Mouse (Mus musculus): ENCODE measurements at regions not wholly inside any gene's neighbourhood (a gene's known extent, or its start where the extent isn't known, plus 50 kb on each side); places are given as distances from the start of the nearest gene placed in this dataset.

- Histone ChIP-seq H3K27me3 (ENCODE audit: control insufficient read depth, insufficient read depth, low read length) (no peaks in the 10 kb centered on the region), H3K4me3 (ENCODE audit: low read depth, low read length) (no peak overlapping the region), H3K4me2 (replicated peaks; ENCODE audit: low read depth, low read length) (0 out of 2 replicates have a peak overlapping the region, but pooled peaks have one; percentile 10), H3K4me1 (ENCODE audit: control insufficient read depth, insufficient read depth, low read length) (no peaks in the 10 kb centered on the region), H3K27ac (ENCODE audit: low read length) (no peak overlapping the region), H3K9ac (replicated peaks; ENCODE audit: low read depth, low read length) (no peak overlapping the region), H3K36me3 (ENCODE audit: control insufficient read depth, insufficient read depth, low read length) (no peaks in the 10 kb centered on the region), H3K9me3 (ENCODE audit: control insufficient read depth, low read depth, low read length) (no peaks in the 10 kb centered on the region)
- no peak for ATAC-seq (ENCODE audit: insufficient number of reproducible peaks, insufficient read depth, low FRiP score, low read depth)
- 75% methylated on average over 10 of the region's 10 CpGs for WGBS
These were observed 102.0 kb upstream of the Cxadr start for GRCm38 (mm10) chr16:78199252-78199651.

GRCm38 (mm10) chr16:78198642-78199121, 102.6 kb upstream of the Cxadr start:
- H3K27me3 ChIP-seq (ENCODE audit: control insufficient read depth, insufficient read depth, low read length): no peaks in the 10 kb centered on the region
- no peaks in the 10 kb centered on the region for H3K4me1 ChIP-seq (ENCODE audit: control insufficient read depth, insufficient read depth, low read length)
- 8% methylated on average over 16 of the region's 16 CpGs for WGBS
- no peak for ATAC-seq (ENCODE audit: insufficient number of reproducible peaks, insufficient read depth, low FRiP score, low read depth)
- no peak overlapping the region for H3K9ac ChIP-seq (replicated peaks; ENCODE audit: low read depth, low read length)
- no peaks in the 10 kb centered on the region for H3K9me3 ChIP-seq (ENCODE audit: control insufficient read depth, low read depth, low read length)
- no peak overlapping the region for H3K27ac ChIP-seq (ENCODE audit: low read length)
- H3K4me3 ChIP-seq (ENCODE audit: low read depth, low read length): no peak overlapping the region
- no peaks in the 10 kb centered on the region for H3K36me3 ChIP-seq (ENCODE audit: control insufficient read depth, insufficient read depth, low read length)
- H3K4me2 ChIP-seq (replicated peaks; ENCODE audit: low read depth, low read length): 0 out of 2 replicates have a peak overlapping the region, but pooled peaks have one; percentile 10

- no peaks in the 10 kb centered on the region for H3K36me3 ChIP-seq (ENCODE audit: control insufficient read depth, insufficient read depth, low read length)
- H3K4me2 ChIP-seq (replicated peaks; ENCODE audit: low read depth, low read length): no peak overlapping the region
- WGBS: 12% methylated on average over 10 of the region's 10 CpGs
- H3K4me3 ChIP-seq (ENCODE audit: low read depth, low read length): no peak overlapping the region
- no peak overlapping the region for H3K9ac ChIP-seq (replicated peaks; ENCODE audit: low read depth, low read length)
- H3K4me1 ChIP-seq (ENCODE audit: control insufficient read depth, insufficient read depth, low read length): no peaks in the 10 kb centered on the region
- ATAC-seq (ENCODE audit: insufficient number of reproducible peaks, insufficient read depth, low FRiP score, low read depth): no peak
- H3K9me3 ChIP-seq (ENCODE audit: control insufficient read depth, low read depth, low read length): no peaks in the 10 kb centered on the region
- H3K27ac ChIP-seq (ENCODE audit: low read length): no peak overlapping the region
- H3K27me3 ChIP-seq (ENCODE audit: control insufficient read depth, insufficient read depth, low read length): no peaks in the 10 kb centered on the region
These were observed 103.9 kb upstream of the Cxadr start for GRCm38 (mm10) chr16:78197252-78197896.

GRCm38 (mm10) chr16:78170627-78171605, 130.4 kb upstream of the Cxadr start:
- H3K4me1 ChIP-seq (ENCODE audit: control insufficient read depth, insufficient read depth, low read length): no peaks in the 10 kb centered on the region
- no peaks in the 10 kb centered on the region for H3K9me3 ChIP-seq (ENCODE audit: control insufficient read depth, low read depth, low read length)
- no peak overlapping the region for H3K4me2 ChIP-seq (replicated peaks; ENCODE audit: low read depth, low read length)
- ATAC-seq (ENCODE audit: insufficient number of reproducible peaks, insufficient read depth, low FRiP score, low read depth): no peak
- no peaks in the 10 kb centered on the region for H3K27me3 ChIP-seq (ENCODE audit: control insufficient read depth, insufficient read depth, low read length)
- no peak overlapping the region for H3K27ac ChIP-seq (ENCODE audit: low read length)
- no peak overlapping the region for H3K4me3 ChIP-seq (ENCODE audit: low read depth, low read length)
- 71% methylated on average over 9 of the region's 9 CpGs for WGBS
- no peak overlapping the region for H3K9ac ChIP-seq (replicated peaks; ENCODE audit: low read depth, low read length)
- no peaks in the 10 kb centered on the region for H3K36me3 ChIP-seq (ENCODE audit: control insufficient read depth, insufficient read depth, low read length)

GRCm38 (mm10) chr16:78156876-78157232, 144.4 kb upstream of the Cxadr start:
- no peak overlapping the region for H3K27ac ChIP-seq (ENCODE audit: low read length)
- no peak for ATAC-seq (ENCODE audit: insufficient number of reproducible peaks, insufficient read depth, low FRiP score, low read depth)
- no peaks in the 10 kb centered on the region for H3K9me3 ChIP-seq (ENCODE audit: control insufficient read depth, low read depth, low read length)
- no peaks in the 10 kb centered on the region for H3K27me3 ChIP-seq (ENCODE audit: control insufficient read depth, insufficient read depth, low read length)
- no peak overlapping the region for H3K4me3 ChIP-seq (ENCODE audit: low read depth, low read length)
- 73% methylated on average over 3 of the region's 3 CpGs for WGBS
- H3K4me2 ChIP-seq (replicated peaks; ENCODE audit: low read depth, low read length): no peak overlapping the region
- H3K9ac ChIP-seq (replicated peaks; ENCODE audit: low read depth, low read length): no peak overlapping the region
- no peaks in the 10 kb centered on the region for H3K36me3 ChIP-seq (ENCODE audit: control insufficient read depth, insufficient read depth, low read length)
- H3K4me1 ChIP-seq (ENCODE audit: control insufficient read depth, insufficient read depth, low read length): no peaks in the 10 kb centered on the region

- Histone ChIP-seq H3K4me2 (replicated peaks; ENCODE audit: low read depth, low read length) (no peak overlapping the region), H3K9me3 (ENCODE audit: control insufficient read depth, low read depth, low read length) (no peaks in the 10 kb centered on the region), H3K27me3 (ENCODE audit: control insufficient read depth, insufficient read depth, low read length) (no peaks in the 10 kb centered on the region), H3K4me1 (ENCODE audit: control insufficient read depth, insufficient read depth, low read length) (no peaks in the 10 kb centered on the region), H3K36me3 (ENCODE audit: control insufficient read depth, insufficient read depth, low read length) (no peaks in the 10 kb centered on the region), H3K4me3 (ENCODE audit: low read depth, low read length) (no peak overlapping the region), H3K27ac (ENCODE audit: low read length) (no peak overlapping the region), H3K9ac (replicated peaks; ENCODE audit: low read depth, low read length) (no peak overlapping the region)
- ATAC-seq (ENCODE audit: insufficient number of reproducible peaks, insufficient read depth, low FRiP score, low read depth): no peak
- WGBS: 31% methylated on average over 7 of the region's 7 CpGs
These were observed 145.0 kb upstream of the Cxadr start for GRCm38 (mm10) chr16:78156138-78156875.

- H3K27me3 ChIP-seq (ENCODE audit: control insufficient read depth, insufficient read depth, low read length): no peaks in the 10 kb centered on the region
- H3K4me3 ChIP-seq (ENCODE audit: low read depth, low read length): no peak overlapping the region
- ATAC-seq (ENCODE audit: insufficient number of reproducible peaks, insufficient read depth, low FRiP score, low read depth): peak; percentile 65; the same call in 1 of the 2 replicates
- H3K9ac ChIP-seq (replicated peaks; ENCODE audit: low read depth, low read length): no peak overlapping the region
- H3K4me2 ChIP-seq (replicated peaks; ENCODE audit: low read depth, low read length): no peak overlapping the region
- no peaks in the 10 kb centered on the region for H3K4me1 ChIP-seq (ENCODE audit: control insufficient read depth, insufficient read depth, low read length)
- no peaks in the 10 kb centered on the region for H3K9me3 ChIP-seq (ENCODE audit: control insufficient read depth, low read depth, low read length)
- H3K27ac ChIP-seq (ENCODE audit: low read length): peak overlapping the region; percentile 62; the same call in 1 of the 2 replicates
- 25% methylated on average over 2 of the region's 2 CpGs for WGBS
- no peaks in the 10 kb centered on the region for H3K36me3 ChIP-seq (ENCODE audit: control insufficient read depth, insufficient read depth, low read length)
These were observed 147.2 kb upstream of the Cxadr start for GRCm38 (mm10) chr16:78153899-78154605.

- Histone ChIP-seq H3K9me3 (ENCODE audit: control insufficient read depth, low read depth, low read length) (no peaks in the 10 kb centered on the region), H3K9ac (replicated peaks; ENCODE audit: low read depth, low read length) (no peak overlapping the region), H3K4me1 (ENCODE audit: control insufficient read depth, insufficient read depth, low read length) (no peaks in the 10 kb centered on the region), H3K4me3 (ENCODE audit: low read depth, low read length) (no peak overlapping the region), H3K27ac (ENCODE audit: low read length) (peak overlapping the region; percentile 36; the same call in 1 of the 2 replicates), H3K36me3 (ENCODE audit: control insufficient read depth, insufficient read depth, low read length) (no peaks in the 10 kb centered on the region), H3K4me2 (replicated peaks; ENCODE audit: low read depth, low read length) (no peak overlapping the region), H3K27me3 (ENCODE audit: control insufficient read depth, insufficient read depth, low read length) (no peaks in the 10 kb centered on the region)
- WGBS: 50% methylated on average over 1 of the region's 1 CpGs
- ATAC-seq (ENCODE audit: insufficient number of reproducible peaks, insufficient read depth, low FRiP score, low read depth): no peak
These were observed 157.1 kb upstream of the Cxadr start for GRCm38 (mm10) chr16:78144146-78144545.

All from stomach, embryonic 14.5 days (tissue).